Mouse (Mus musculus) olfactory bulb, adult 2 months (tissue): ENCODE measurements at regions not wholly inside any gene's neighbourhood (a gene's known extent, or its start where the extent isn't known, plus 50 kb on each side); places are given as distances from the start of the nearest gene placed in this dataset.

Experiments used
- H3K27ac ChIP-seq: fragments of 200-500 bp; 2 replicates; pipeline ENCODE4 v1.5.1; 2012; ENCODE audit warnings: low read depth, low read length; ENCODE audit not compliant: insufficient read depth
- H3K4me1 ChIP-seq: fragments of 200-500 bp; 2 replicates; pipeline ENCODE4 v1.6.1; 2012; ENCODE audit warnings: low read length; ENCODE audit not compliant: control insufficient read depth, insufficient read depth
- H3K4me3 ChIP-seq: fragments of 200-500 bp; 2 replicates; pipeline ENCODE4 v1.5.1; 2012; ENCODE audit warnings: mild to moderate bottlenecking, low read depth, low read length, moderate library complexity; ENCODE audit not compliant: insufficient read depth
- CTCF ChIP-seq: fragments of 200-500 bp; IDR thresholded peaks from 2 replicates; pipeline ENCODE4 v1.5.1; 2012; ENCODE audit warnings: low read depth, mild to moderate bottlenecking, low read length, moderate library complexity; ENCODE audit not compliant: insufficient read depth
- POLR2A ChIP-seq: fragments of 200-500 bp; IDR thresholded peaks from 2 replicates; pipeline ENCODE4 v1.6.1; 2012; ENCODE audit warnings: mild to moderate bottlenecking, low read depth, low read length, moderate library complexity; ENCODE audit not compliant: insufficient read depth
- WGBS: fragments of 180-500 bp; shearing (Covaris S2); methylation state at CpG from one replicate; pipeline ENCODE4 v1.1.7; 2018; 5-methylcytosine and 5-hydroxymethylcytosine counted together

- Histone ChIP-seq H3K27ac (no peak overlapping the region), H3K4me3 (no peak overlapping the region), H3K4me1 (no peaks in the 10 kb centered on the region)
- 95% methylated on average over 1 of the region's 1 CpGs for WGBS
- TF ChIP-seq CTCF = no peak
- TF ChIP-seq POLR2A = no peak
Measured at GRCm38 (mm10) chr13:90537525-90537924, 367.6 kb downstream of the Atp6ap1l start.

GRCm38 (mm10) chr13:90526998-90527397, 378.2 kb downstream of the Atp6ap1l start:
- no peak for TF ChIP-seq CTCF
- no peak for TF ChIP-seq POLR2A
- Histone ChIP-seq H3K4me1 (no peaks in the 10 kb centered on the region), H3K4me3 (no peak overlapping the region), H3K27ac (no peak overlapping the region)
- WGBS = 93% methylated on average over 3 of the region's 3 CpGs

- WGBS = 59% methylated on average over 2 of the region's 2 CpGs
- Histone ChIP-seq H3K4me3 (no peak overlapping the region), H3K27ac (no peak overlapping the region), H3K4me1 (no peaks in the 10 kb centered on the region)
- TF ChIP-seq CTCF (no peak), POLR2A (no peak)
Measured at GRCm38 (mm10) chr13:90525801-90526200, 379.4 kb downstream of the Atp6ap1l start.

GRCm38 (mm10) chr13:90521758-90522245, 383.4 kb downstream of the Atp6ap1l start:
- H3K4me3 ChIP-seq = no peak overlapping the region
- WGBS = 83% methylated on average over 4 of the region's 4 CpGs
- no peak overlapping the region for H3K27ac ChIP-seq
- no peaks in the 10 kb centered on the region for H3K4me1 ChIP-seq
- TF ChIP-seq POLR2A (no peak), CTCF (no peak)

- Histone ChIP-seq H3K27ac (no peak overlapping the region), H3K4me3 (no peak overlapping the region), H3K4me1 (no peaks in the 10 kb centered on the region)
- TF ChIP-seq POLR2A (no peak), CTCF (no peak)
- WGBS = 90% methylated on average over 4 of the region's 4 CpGs
Measured at GRCm38 (mm10) chr13:90520992-90521757, 384.0 kb downstream of the Atp6ap1l start.

- Histone ChIP-seq H3K4me1 (no peaks in the 10 kb centered on the region), H3K4me3 (no peak overlapping the region), H3K27ac (no peak overlapping the region)
- TF ChIP-seq POLR2A = no peak
- no peak for TF ChIP-seq CTCF
- WGBS = 36% methylated on average over 3 of the region's 3 CpGs
Measured at GRCm38 (mm10) chr13:90515773-90516503, 389.2 kb downstream of the Atp6ap1l start.

- Histone ChIP-seq H3K4me3 (no peak overlapping the region), H3K27ac (no peak overlapping the region), H3K4me1 (no peaks in the 10 kb centered on the region)
- no peak for TF ChIP-seq POLR2A
- no peak for TF ChIP-seq CTCF
- 66% methylated on average over 4 of the region's 4 CpGs for WGBS
Measured at GRCm38 (mm10) chr13:90513867-90514266, 391.3 kb downstream of the Atp6ap1l start.

- 65% methylated on average over 2 of the region's 2 CpGs for WGBS
- Histone ChIP-seq H3K27ac (no peak overlapping the region), H3K4me1 (no peaks in the 10 kb centered on the region), H3K4me3 (no peak overlapping the region)
- no peak for TF ChIP-seq CTCF
- no peak for TF ChIP-seq POLR2A
Measured at GRCm38 (mm10) chr13:90512786-90513401, 392.3 kb downstream of the Atp6ap1l start.

- 55% methylated on average over 6 of the region's 6 CpGs for WGBS
- Histone ChIP-seq H3K27ac (no peak overlapping the region), H3K4me1 (no peaks in the 10 kb centered on the region), H3K4me3 (no peak overlapping the region)
- TF ChIP-seq POLR2A (no peak), CTCF (no peak)
Measured at GRCm38 (mm10) chr13:90510479-90510878, 394.7 kb downstream of the Atp6ap1l start.
